Mouse (Mus musculus): Measurements from ENCODE around the gene Apoc1. TPM values are rescaled to one million over a fixed set of nuclear protein-coding genes. Genes with fewer than 3 reads are reported as not detected.
"Not testable (repeated sequence)": the region's sequence is repeated elsewhere in the genome, so short reads cannot be mapped to it uniquely, and the experiment has no call there.

The Apoc1 gene
- total and polyA plus RNA-seq, 3 experiments: not detected

DNA sequence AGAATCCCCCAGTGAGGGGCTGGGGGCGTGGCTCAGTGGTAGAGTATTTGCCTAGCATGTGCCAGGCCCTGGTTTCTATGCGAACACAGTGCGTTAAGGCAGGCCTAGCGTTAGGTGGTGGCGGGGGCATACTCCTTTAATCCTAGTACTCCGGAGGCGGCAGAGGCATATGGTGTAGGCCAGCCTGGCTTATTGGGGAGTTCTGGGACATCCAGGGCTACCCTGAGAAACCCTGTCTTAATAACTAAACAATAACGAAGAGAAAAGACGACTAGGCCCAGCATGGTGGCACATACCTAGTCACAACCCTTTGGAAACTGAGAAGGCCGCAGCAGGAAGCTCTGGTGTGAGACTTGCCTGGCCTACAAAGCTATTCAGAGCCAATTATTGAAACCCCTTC is 4.4 kb downstream of the Apoc1 start:
- in situ Hi-C loops (cut with MboI; ENCODE audit: low pct_ligation_motif_present, low pct_unique_long_range_greater_than_20kb, low sequenced_read_pairs): no loop called here
- Histone ChIP-seq H3K27me3 (replicated peaks) (no peaks in the 10 kb centered on the region), H3K4me1 (ENCODE audit: control insufficient read depth in 1 of 2, insufficient read depth in 2 of 2) (peaks cover 0 to 18% of the 10 kb centered on the region in 2 experiments; a peak in 3 of 4 replicates), H3K4me2 (ENCODE audit: insufficient read depth, low read depth, poor library complexity, severe bottlenecking) (no peak overlapping the region), H3K4me3 (replicated peaks in 1 of 3; ENCODE audit: low read depth in 2 of 3, low read length in 2 of 3, poor library complexity in 1 of 3) (no peak overlapping the region), H3K79me2 (replicated peaks; ENCODE audit: control insufficient read depth, extremely low read depth, insufficient read depth, poor library complexity, severe bottlenecking) (no peaks in the 10 kb centered on the region), H3K9ac (ENCODE audit: insufficient read depth, low read depth) (no peak overlapping the region), H3K27ac (ENCODE audit: insufficient read depth, low read depth) (no peak overlapping the region), H3K9me3 (replicated peaks; ENCODE audit: low read length) (no peaks in the 10 kb centered on the region), H3K36me3 (replicated peaks in 1 of 2; ENCODE audit: control insufficient read depth in 1 of 2, insufficient read depth in 1 of 2, low read length in 1 of 2) (no peaks in the 10 kb centered on the region)
- TF ChIP-seq BHLHE40 (IDR thresholded peaks at IDR 0.05; ENCODE audit: low read depth, low read length) (no peak), MAFK (IDR thresholded peaks at IDR 0.05; ENCODE audit: insufficient replicate concordance, low read length) (no peak), MYC (IDR thresholded peaks at IDR 0.05; ENCODE audit: low read depth, low read length) (no peak), CHD2 (IDR thresholded peaks at IDR 0.05; ENCODE audit: low read length) (no peak), POLR2AphosphoS2 (IDR thresholded peaks at IDR 0.05; ENCODE audit: low read depth, low read length) (no peak), TCF12 (IDR thresholded peaks at IDR 0.05; ENCODE audit: low read depth, low read length) (no peak), E2F4 (IDR thresholded peaks at IDR 0.05; ENCODE audit: insufficient replicate concordance, low read depth, low read length) (no peak), RCOR1 (conservative IDR thresholded peaks at IDR 0.05; ENCODE audit: low read depth, low read length) (no peak)
- dilution Hi-C loops (cut with MboI; ENCODE audit: extremely low pct_ligation_motif_present, extremely low pct_unique_long_range_greater_than_20kb, low sequenced_read_pairs): no loop called here
- DNase-seq (ENCODE audit: extremely low read depth): no peak

DNA sequence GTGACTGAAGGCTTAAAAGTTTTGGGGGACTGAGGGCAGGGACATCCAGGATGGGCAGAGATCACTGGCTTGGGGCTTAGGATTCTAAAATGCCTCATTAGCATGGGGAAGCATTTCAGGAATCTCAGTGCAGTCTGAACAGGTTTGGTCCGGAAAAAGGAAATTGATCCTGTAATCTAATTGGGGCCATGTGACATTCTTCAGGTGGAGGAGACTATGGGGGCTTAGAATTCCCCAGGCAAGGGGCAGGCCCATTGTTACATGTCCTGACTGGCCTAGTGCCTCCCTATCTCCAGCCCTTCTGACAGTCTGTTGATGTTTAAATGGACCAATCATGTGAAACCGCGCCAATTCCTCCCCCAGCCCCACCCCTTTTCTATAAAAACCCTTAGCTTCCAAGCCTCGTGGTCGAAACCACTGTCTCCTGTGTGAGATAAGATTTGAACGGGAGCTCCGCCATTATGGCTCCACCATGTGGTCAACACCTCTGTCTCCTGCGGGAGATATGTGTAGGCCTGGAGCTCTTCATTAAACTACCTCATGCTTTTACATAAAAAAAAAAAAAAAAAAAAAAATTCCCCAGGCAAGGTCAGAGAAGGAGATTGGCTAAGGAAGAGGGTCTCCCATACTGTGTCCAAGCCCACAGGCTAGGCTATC is 5.4 kb downstream of the Apoc1 start:
- dilution Hi-C loops (cut with MboI; ENCODE audit: extremely low pct_ligation_motif_present, extremely low pct_unique_long_range_greater_than_20kb, low sequenced_read_pairs); H3K4me2 ChIP-seq (ENCODE audit: insufficient read depth, low read depth, poor library complexity, severe bottlenecking); H3K79me2 ChIP-seq (replicated peaks; ENCODE audit: control insufficient read depth, extremely low read depth, insufficient read depth, poor library complexity, severe bottlenecking); H3K4me3 ChIP-seq (replicated peaks in 1 of 3; ENCODE audit: low read depth in 2 of 3, low read length in 2 of 3, poor library complexity in 1 of 3); H3K27me3 ChIP-seq (replicated peaks); DNase-seq (ENCODE audit: extremely low read depth); H3K36me3 ChIP-seq (replicated peaks in 1 of 2; ENCODE audit: control insufficient read depth in 1 of 2, insufficient read depth in 1 of 2, low read length in 1 of 2); in situ Hi-C loops (cut with MboI; ENCODE audit: low pct_ligation_motif_present, low pct_unique_long_range_greater_than_20kb, low sequenced_read_pairs); H3K9me3 ChIP-seq (replicated peaks; ENCODE audit: low read length); H3K9ac ChIP-seq (ENCODE audit: insufficient read depth, low read depth); H3K27ac ChIP-seq (ENCODE audit: insufficient read depth, low read depth): not testable (repeated sequence)
- H3K4me1 ChIP-seq (ENCODE audit: control insufficient read depth in 1 of 2, insufficient read depth in 2 of 2): peaks cover 2 to 18% of the 10 kb centered on the region in 2 experiments; a peak in 3 of 4 replicates
- 0 out of 2 replicates have a peak, but pooled peaks have one; percentile 18 for TF ChIP-seq ZNF384 (IDR thresholded peaks at IDR 0.05; ENCODE audit: low read depth, low read length)

DNA sequence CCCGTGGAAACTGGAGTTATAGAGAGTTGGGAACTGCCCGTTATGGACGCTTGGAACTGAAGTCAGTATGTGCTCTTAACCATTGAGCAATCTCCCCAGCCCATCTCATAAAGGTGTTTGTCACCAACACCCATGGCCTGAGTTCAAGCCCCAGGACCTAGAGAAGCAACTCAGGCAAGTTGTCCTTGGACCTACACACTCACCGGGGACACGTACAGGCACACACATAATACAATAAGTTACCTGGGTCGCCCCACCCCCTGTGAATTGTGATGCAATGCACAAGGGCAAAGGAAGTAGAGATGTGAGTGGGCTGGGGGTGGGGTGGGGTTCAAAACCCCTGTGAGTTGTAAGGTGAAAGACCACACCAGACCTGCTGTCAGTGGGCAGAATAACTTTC is 5.9 kb downstream of the Apoc1 start:
- Histone ChIP-seq H3K79me2 (replicated peaks; ENCODE audit: control insufficient read depth, extremely low read depth, insufficient read depth, poor library complexity, severe bottlenecking) (no peaks in the 10 kb centered on the region), H3K4me2 (ENCODE audit: insufficient read depth, low read depth, poor library complexity, severe bottlenecking) (no peak overlapping the region), H3K9me3 (replicated peaks; ENCODE audit: low read length) (no peaks in the 10 kb centered on the region), H3K4me1 (ENCODE audit: control insufficient read depth in 1 of 2, insufficient read depth in 2 of 2) (peaks cover 2 to 18% of the 10 kb centered on the region in 2 experiments; a peak in 3 of 4 replicates), H3K4me3 (replicated peaks in 1 of 3; ENCODE audit: low read depth in 2 of 3, low read length in 2 of 3, poor library complexity in 1 of 3) (no peak overlapping the region), H3K36me3 (replicated peaks in 1 of 2; ENCODE audit: control insufficient read depth in 1 of 2, insufficient read depth in 1 of 2, low read length in 1 of 2) (no peaks in the 10 kb centered on the region), H3K9ac (ENCODE audit: insufficient read depth, low read depth) (no peak overlapping the region), H3K27me3 (replicated peaks) (no peaks in the 10 kb centered on the region), H3K27ac (ENCODE audit: insufficient read depth, low read depth) (no peak overlapping the region)
- DNase-seq (ENCODE audit: extremely low read depth): no peak
- dilution Hi-C loops (cut with MboI; ENCODE audit: extremely low pct_ligation_motif_present, extremely low pct_unique_long_range_greater_than_20kb, low sequenced_read_pairs): no loop called here
- in situ Hi-C loops (cut with MboI; ENCODE audit: low pct_ligation_motif_present, low pct_unique_long_range_greater_than_20kb, low sequenced_read_pairs): no loop called here
- TF ChIP-seq SMC3 (IDR thresholded peaks at IDR 0.05; ENCODE audit: low read depth, low read length): no peak
- TF ChIP-seq CHD2 (IDR thresholded peaks at IDR 0.05; ENCODE audit: low read length): no peak
- TF ChIP-seq KAT2A (IDR thresholded peaks at IDR 0.05; ENCODE audit: insufficient replicate concordance, low read length): no peak
- no peak for TF ChIP-seq ETS1 (conservative IDR thresholded peaks at IDR 0.05; ENCODE audit: low read depth, low read length)
- no peak for TF ChIP-seq POLR2A (IDR thresholded peaks at IDR 0.05; ENCODE audit: low read depth, low read length)
- no peak for TF ChIP-seq GABPA (IDR thresholded peaks at IDR 0.05; ENCODE audit: insufficient replicate concordance, low read depth, low read length)
- TF ChIP-seq JUND (conservative IDR thresholded peaks at IDR 0.05; ENCODE audit: low read depth, low read length): no peak
- no peak for TF ChIP-seq TCF12 (IDR thresholded peaks at IDR 0.05; ENCODE audit: low read depth, low read length)
- TF ChIP-seq BHLHE40 (IDR thresholded peaks at IDR 0.05; ENCODE audit: low read depth, low read length): no peak
- TF ChIP-seq ZC3H11A (IDR thresholded peaks at IDR 0.05; ENCODE audit: low read depth, low read length): no peak
- TF ChIP-seq JUN (IDR thresholded peaks at IDR 0.05; ENCODE audit: insufficient read depth, low read depth, low read length): no peak
- TF ChIP-seq RCOR1 (conservative IDR thresholded peaks at IDR 0.05; ENCODE audit: low read depth, low read length): no peak

Data from CH12.LX (cell line).